Mouse (Mus musculus): ENCODE measurements around the gene Scgb1c1. TPM values are rescaled to one million over a fixed set of nuclear protein-coding genes. Genes with fewer than 3 reads are reported as not detected.

Gene Scgb1c1
- polyA plus RNA-seq, 1 experiment from 2014 or later: not detected

Other genes with a start within 250 kb of the Scgb1c1 start
- gene Olfr46, start 244.3 kb upstream of the Scgb1c1 start, polyA plus RNA-seq (2016; fragmentation: Nextera tagmentation; extraction: Ambion mirVana): not detected in 2 replicates
- not detected in 2 replicates for gene Olfr61, start 216.6 kb upstream of the Scgb1c1 start, polyA plus RNA-seq (2016; fragmentation: Nextera tagmentation; extraction: Ambion mirVana)
- not detected in 2 replicates for gene Olfr53, start 199.1 kb upstream of the Scgb1c1 start, polyA plus RNA-seq (2016; fragmentation: Nextera tagmentation; extraction: Ambion mirVana)
- not detected in 2 replicates for gene Olfr539, start 185.6 kb upstream of the Scgb1c1 start, polyA plus RNA-seq (2016; fragmentation: Nextera tagmentation; extraction: Ambion mirVana)
- gene Olfr45, start 163.6 kb upstream of the Scgb1c1 start, polyA plus RNA-seq (2016; fragmentation: Nextera tagmentation; extraction: Ambion mirVana): not detected in 2 replicates
- gene Olfr541, start 148.3 kb upstream of the Scgb1c1 start, polyA plus RNA-seq (2016; fragmentation: Nextera tagmentation; extraction: Ambion mirVana): not detected in 2 replicates
- not detected in 2 replicates for gene Cyp2e1, start 81.8 kb upstream of the Scgb1c1 start, polyA plus RNA-seq (2016; fragmentation: Nextera tagmentation; extraction: Ambion mirVana)
- gene Syce1, start 57.7 kb upstream of the Scgb1c1 start, polyA plus RNA-seq (2016; fragmentation: Nextera tagmentation; extraction: Ambion mirVana): not detected in 2 replicates
- 3.7 and 3.8 TPM in 2 replicates for gene Zfp941, start 23.4 kb upstream of the Scgb1c1 start, polyA plus RNA-seq (2016; fragmentation: Nextera tagmentation; extraction: Ambion mirVana)
- 0.41 and 0.64 TPM in 2 replicates for gene Urah, start 10.5 kb upstream of the Scgb1c1 start, polyA plus RNA-seq (2016; fragmentation: Nextera tagmentation; extraction: Ambion mirVana)
- not detected in 2 replicates for gene Odf3, start 2.3 kb downstream of the Scgb1c1 start, polyA plus RNA-seq (2016; fragmentation: Nextera tagmentation; extraction: Ambion mirVana)
- gene Gm45785, start 10.8 kb downstream of the Scgb1c1 start, polyA plus RNA-seq (2016; fragmentation: Nextera tagmentation; extraction: Ambion mirVana): not detected in 2 replicates
- 51.3 and 57.6 TPM in 2 replicates for gene Ric8a, start 11.4 kb downstream of the Scgb1c1 start, polyA plus RNA-seq (2016; fragmentation: Nextera tagmentation; extraction: Ambion mirVana)
- gene Bet1l, start 12.0 kb downstream of the Scgb1c1 start, polyA plus RNA-seq (2016; fragmentation: Nextera tagmentation; extraction: Ambion mirVana): 21.2 and 22.5 TPM in 2 replicates
- gene Psmd13, start 36.4 kb downstream of the Scgb1c1 start, polyA plus RNA-seq (2016; fragmentation: Nextera tagmentation; extraction: Ambion mirVana): 354 and 374 TPM in 2 replicates
- 26.8 and 28.4 TPM in 2 replicates for gene Sirt3, start 36.8 kb downstream of the Scgb1c1 start, polyA plus RNA-seq (2016; fragmentation: Nextera tagmentation; extraction: Ambion mirVana)
- not detected in 2 replicates for gene Cox8b, start 54.9 kb downstream of the Scgb1c1 start, polyA plus RNA-seq (2016; fragmentation: Nextera tagmentation; extraction: Ambion mirVana)
- gene Nlrp6, start 75.4 kb downstream of the Scgb1c1 start, polyA plus RNA-seq (2016; fragmentation: Nextera tagmentation; extraction: Ambion mirVana): 0.06 and 0.10 TPM in 2 replicates
- 14.2 and 14.5 TPM in 2 replicates for gene Pgghg, start 95.8 kb downstream of the Scgb1c1 start, polyA plus RNA-seq (2016; fragmentation: Nextera tagmentation; extraction: Ambion mirVana)
- 2.0 TPM in 2 replicates for gene Ifitm5, start 104.7 kb downstream of the Scgb1c1 start, polyA plus RNA-seq (2016; fragmentation: Nextera tagmentation; extraction: Ambion mirVana)
- 0.33 TPM in 1 of 2 replicates, not detected in the other for gene Gm45717, start 110.4 kb downstream of the Scgb1c1 start, polyA plus RNA-seq (2016; fragmentation: Nextera tagmentation; extraction: Ambion mirVana)
- gene Ifitm2, start 110.4 kb downstream of the Scgb1c1 start, polyA plus RNA-seq (2016; fragmentation: Nextera tagmentation; extraction: Ambion mirVana): 365 and 397 TPM in 2 replicates
- 3.7 and 4.1 TPM in 2 replicates for gene Ifitm1, start 121.7 kb downstream of the Scgb1c1 start, polyA plus RNA-seq (2016; fragmentation: Nextera tagmentation; extraction: Ambion mirVana)
- 10.8 and 13.8 TPM in 2 replicates for gene Ifitm3, start 165.2 kb downstream of the Scgb1c1 start, polyA plus RNA-seq (2016; fragmentation: Nextera tagmentation; extraction: Ambion mirVana)
- gene Ifitm6, start 172.4 kb downstream of the Scgb1c1 start, polyA plus RNA-seq (2016; fragmentation: Nextera tagmentation; extraction: Ambion mirVana): not detected in 2 replicates
- not detected in 2 replicates for gene Gm17387, start 183.6 kb downstream of the Scgb1c1 start, polyA plus RNA-seq (2016; fragmentation: Nextera tagmentation; extraction: Ambion mirVana)
- 24.6 and 30.4 TPM in 2 replicates for gene B4galnt4, start 215.6 kb downstream of the Scgb1c1 start, polyA plus RNA-seq (2016; fragmentation: Nextera tagmentation; extraction: Ambion mirVana)
- gene Pkp3, start 232.7 kb downstream of the Scgb1c1 start, polyA plus RNA-seq (2016; fragmentation: Nextera tagmentation; extraction: Ambion mirVana): 2.4 and 2.8 TPM in 2 replicates

Measured in forebrain, embryonic 10.5 days (tissue).